Mouse (Mus musculus) G1E (cell line): ENCODE measurements around the gene Fyttd1. TPM values are rescaled to one million over a fixed set of nuclear protein-coding genes. Genes with fewer than 3 reads are reported as not detected.
A peak's percentile ranks its signal among the peaks of the same experiment; 100 is the strongest.

ENCODE experiments used
- ATAC-seq: 2 replicates; pipeline ENCODE4 v1.8.0; 2016; ENCODE audit warnings: mild to moderate bottlenecking; ENCODE audit not compliant: insufficient number of reproducible peaks, poor library complexity, low FRiP score, severe bottlenecking; ENCODE audit errors: extremely low read depth
- DNase-seq: peaks from one replicate; pipeline ENCODE4 v3.0.0; 2012; ENCODE audit warnings: low spot score
- H3K27me3 ChIP-seq: 2 replicates; pipeline ENCODE4 v1.6.1; 2012; ENCODE audit warnings: mild to moderate bottlenecking, low read length, inconsistent platforms; ENCODE audit not compliant: insufficient read depth
- H3K36me3 ChIP-seq: replicated peaks from 2 replicates; pipeline ENCODE3; 2012; ENCODE audit warnings: mild to moderate bottlenecking, inconsistent platforms
- H3K4me1 ChIP-seq: 2 replicates; pipeline ENCODE4 v1.6.1; 2012; ENCODE audit warnings: low read depth, low read length, inconsistent platforms, mixed read lengths; ENCODE audit not compliant: insufficient read depth
- H3K4me3 ChIP-seq: 2 replicates; pipeline ENCODE4 v1.5.1; 2012; ENCODE audit warnings: low read depth, mild to moderate bottlenecking, inconsistent platforms, low read length, moderate library complexity, mixed read lengths
- H3K9me3 ChIP-seq: replicated peaks from 2 replicates; pipeline ENCODE4 v1.6.1; 2012; ENCODE audit warnings: inconsistent platforms
- CTCF ChIP-seq: IDR thresholded peaks from 2 replicates; pipeline ENCODE4 v1.5.1; 2012; ENCODE audit warnings: low read depth, low read length, inconsistent platforms, mixed read lengths
- GATA1 ChIP-seq: IDR thresholded peaks from 2 replicates; pipeline ENCODE4 v1.6.1; 2012; ENCODE audit warnings: borderline replicate concordance, low read length, inconsistent platforms, mixed read lengths
- GATA2 ChIP-seq: IDR thresholded peaks from 2 replicates; pipeline ENCODE4 v1.6.1; 2012; ENCODE audit warnings: low read depth, low read length, inconsistent platforms, borderline replicate concordance
- POLR2AphosphoS5 ChIP-seq: IDR thresholded peaks from 2 replicates; pipeline ENCODE4 v1.6.1; 2012; ENCODE audit warnings: low read depth, low read length, inconsistent platforms; ENCODE audit not compliant: insufficient replicate concordance
- TAL1 ChIP-seq: conservative IDR thresholded peaks from 2 replicates; pipeline ENCODE4 v1.6.1; 2012; ENCODE audit warnings: low read depth, low read length, inconsistent platforms, mixed read lengths
- polyA plus RNA-seq: library from polyadenylated mRNA; stranded (reverse); fragments of >175 nt; gene quantifications from 2 replicates; pipeline ENCODE4 v1.2.3, GENCODE M21; 2012
- total RNA-seq, 2 experiments: library from RNA; stranded (forward) in 1 of 2; stranded (reverse) in 1 of 2; fragments of 200-1000 nt in 1 of 2; fragments of >200 nt in 1 of 2; fragmentation: Nextera tagmentation in 1 of 2; gene quantifications; 2 replicates each; pipeline ENCODE4 v1.2.3; 2014 to 2017

Gene Fyttd1
- total and polyA plus RNA-seq, 3 experiments, result 100 to 281 (median 121) TPM

GRCm38 (mm10) chr16:32878157-32878598, 878 bp downstream of the Fyttd1 start:
- Histone ChIP-seq H3K36me3 (peaks cover 24% of the 10 kb centered on the region), H3K9me3 (no peaks in the 10 kb centered on the region), H3K4me3 (peak overlapping the region; percentile 78), H3K4me1 (peaks cover 33% of the 10 kb centered on the region), H3K27me3 (no peaks in the 10 kb centered on the region)
- peak; percentile 38 for DNase-seq
- TF ChIP-seq GATA2 (no peak), GATA1 (no peak), CTCF (no peak), TAL1 (no peak), POLR2AphosphoS5 (no peak)
- no peak for ATAC-seq

- Histone ChIP-seq H3K4me3 (peak overlapping the region; percentile 56; the same call in 1 of the 2 replicates), H3K27me3 (no peaks in the 10 kb centered on the region), H3K4me1 (peaks cover 30% of the 10 kb centered on the region), H3K9me3 (no peaks in the 10 kb centered on the region), H3K36me3 (peaks cover 31% of the 10 kb centered on the region)
- ATAC-seq (no peak), DNase-seq (no peak)
- TF ChIP-seq GATA2, result no peak
- 0 out of 2 replicates have a peak, but pooled peaks have one; percentile 26 for TF ChIP-seq TAL1
Observed at GRCm38 (mm10) chr16:32878972-32879926, 1.9 kb downstream of the Fyttd1 start.

GRCm38 (mm10) chr16:32881538-32881937, 4.2 kb downstream of the Fyttd1 start:
- no peaks in the 10 kb centered on the region for H3K9me3 ChIP-seq
- TF ChIP-seq GATA2 (no peak), POLR2AphosphoS5 (no peak), GATA1 (no peak), CTCF (no peak), TAL1 (no peak)
- peaks cover 49% of the 10 kb centered on the region for H3K36me3 ChIP-seq
- H3K27me3 ChIP-seq, result no peaks in the 10 kb centered on the region
- H3K4me1 ChIP-seq, result peaks cover 30% of the 10 kb centered on the region
- DNase-seq, result no peak
- ATAC-seq, result no peak
- no peak overlapping the region for H3K4me3 ChIP-seq

- no peak for ATAC-seq
- H3K9me3 ChIP-seq, result no peaks in the 10 kb centered on the region
- H3K4me3 ChIP-seq, result no peak overlapping the region
- no peaks in the 10 kb centered on the region for H3K4me1 ChIP-seq
- no peaks in the 10 kb centered on the region for H3K27me3 ChIP-seq
- no peak for TF ChIP-seq POLR2AphosphoS5
- no peak for DNase-seq
- peaks cover 72% of the 10 kb centered on the region for H3K36me3 ChIP-seq
Observed at GRCm38 (mm10) chr16:32887996-32888395, 10.7 kb downstream of the Fyttd1 start.

GRCm38 (mm10) chr16:32889881-32890280, 12.6 kb downstream of the Fyttd1 start:
- TF ChIP-seq GATA1 (no peak), GATA2 (no peak), CTCF (no peak), TAL1 (no peak), POLR2AphosphoS5 (no peak)
- Histone ChIP-seq H3K4me3 (no peak overlapping the region), H3K27me3 (no peaks in the 10 kb centered on the region), H3K36me3 (peaks cover 75% of the 10 kb centered on the region), H3K9me3 (no peaks in the 10 kb centered on the region), H3K4me1 (no peaks in the 10 kb centered on the region)
- DNase-seq, result no peak
- no peak for ATAC-seq

- no peaks in the 10 kb centered on the region for H3K9me3 ChIP-seq
- H3K36me3 ChIP-seq, result peaks cover 75% of the 10 kb centered on the region
- ATAC-seq, result no peak
- no peak for DNase-seq
- TF ChIP-seq GATA1 (no peak), GATA2 (no peak), TAL1 (no peak), POLR2AphosphoS5 (no peak), CTCF (no peak)
- no peak overlapping the region for H3K4me3 ChIP-seq
- no peaks in the 10 kb centered on the region for H3K4me1 ChIP-seq
- no peaks in the 10 kb centered on the region for H3K27me3 ChIP-seq
Observed at GRCm38 (mm10) chr16:32896126-32896525, 18.8 kb downstream of the Fyttd1 start.
